Mouse (Mus musculus): ENCODE results near the gene Epor. TPM values are rescaled to one million over a fixed set of nuclear protein-coding genes. Genes with fewer than 3 reads are reported as not detected.
A peak's percentile ranks its signal among the peaks of the same experiment; 100 is the strongest.

Epor gene
- total and polyA plus RNA-seq, 3 experiments: 192 to 440 TPM; not detected in 1

DNA sequence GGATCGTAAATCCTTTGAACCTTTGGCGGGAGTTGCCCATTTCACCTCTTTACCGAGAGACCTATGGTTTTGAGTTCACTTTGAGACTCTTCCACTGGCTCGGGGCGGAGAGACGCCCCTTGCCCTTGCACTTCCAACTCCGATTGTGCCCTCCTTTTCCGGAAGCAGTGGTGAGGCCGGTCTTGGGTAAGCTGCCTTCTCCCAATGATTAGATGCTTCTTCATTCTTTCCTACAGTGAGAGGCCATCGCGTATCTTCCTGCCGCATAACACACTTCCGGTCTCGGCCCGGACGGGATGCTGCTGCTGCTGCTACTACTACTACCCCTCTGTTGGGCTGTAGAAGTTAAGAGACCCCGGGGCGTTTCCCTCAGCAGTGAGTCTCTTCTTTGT lies 39.9 kb upstream of the Epor start:
- Histone ChIP-seq H3K9me3 (replicated peaks; ENCODE audit: insufficient read depth, low read length) (no peaks in the 10 kb centered on the region), H3K4me1 (ENCODE audit: control insufficient read depth in 1 of 2, insufficient read depth in 2 of 2, low read length in 2 of 2) (peaks cover 3 to 22% of the 10 kb centered on the region in 2 experiments)
- peak; percentile 96 for DNase-seq (ENCODE audit: low read depth, low spot score)

DNA sequence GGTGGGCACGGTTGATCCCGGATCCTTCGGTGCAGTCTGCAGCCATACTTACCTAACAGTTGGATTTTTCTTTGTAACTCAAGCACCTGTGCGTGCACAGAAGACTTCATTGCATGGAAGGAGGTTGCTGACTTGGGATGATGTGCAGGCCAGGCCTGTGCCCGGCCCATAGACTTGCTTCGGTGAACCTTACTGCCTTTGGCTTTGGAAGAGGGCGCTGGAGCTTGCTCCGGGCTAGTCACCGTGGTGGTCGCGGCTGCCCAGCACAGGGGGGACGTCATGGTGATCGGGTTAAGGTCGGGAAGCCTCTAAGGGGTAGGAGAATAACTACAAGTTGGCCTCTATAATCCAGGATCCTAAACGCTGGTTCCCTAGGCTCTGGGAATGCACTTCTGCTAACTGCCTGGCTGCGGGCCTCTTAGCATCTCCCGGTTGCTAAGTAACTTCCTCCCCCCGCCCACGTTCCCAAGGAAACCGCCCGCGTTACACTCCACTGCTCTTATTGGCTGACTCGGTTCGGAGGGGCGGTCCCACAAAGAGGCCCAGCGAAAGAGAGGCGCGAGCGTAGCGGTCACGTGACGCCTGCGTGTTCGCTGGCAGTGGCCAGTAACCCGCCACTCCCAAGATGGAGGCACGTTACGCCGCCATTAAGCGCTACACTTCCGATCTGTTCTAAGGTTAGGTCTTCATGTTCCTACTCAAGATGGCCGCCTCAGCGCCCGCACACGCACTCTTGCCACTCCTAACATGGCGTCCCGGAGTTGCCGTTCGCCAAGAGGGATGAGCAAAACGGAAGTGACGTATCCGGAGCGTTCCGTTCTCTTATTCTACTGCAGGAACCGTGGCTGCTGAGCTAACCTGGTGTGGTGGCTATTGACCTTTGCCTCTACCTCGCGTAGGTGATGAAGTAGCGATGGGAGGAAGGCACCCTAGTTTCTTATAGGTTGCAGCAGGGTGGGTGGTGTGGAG lies 39.2 kb upstream of the Epor start, which contains the start of the genes Ccdc151 and Prkcsh:
Gene Ccdc151 (minus strand): TSS at position 441 of the 969 bp plus-strand sequence.
Gene Prkcsh (plus strand): TSS at position 613 of the 969 bp plus-strand sequence.
- DNase-seq (ENCODE audit: low read depth, low spot score): peak; percentile 100
- peak within 1 kb of the TSS; percentile 54 to 62 for H3K4me3 ChIP-seq (ENCODE audit: control insufficient read depth in 1 of 2, insufficient read depth in 1 of 2, low read depth in 2 of 2, low read length in 2 of 2)
- peaks cover 26% of the 10 kb centered on the region for H3K79me2 ChIP-seq (ENCODE audit: control insufficient read depth, insufficient read depth, low read length, poor library complexity)
- H3K27ac ChIP-seq (ENCODE audit: control insufficient read depth, low read depth, low read length): peak within 1 kb of the TSS; percentile 70
- H3K36me3 ChIP-seq (ENCODE audit: control insufficient read depth in 1 of 2, insufficient read depth in 2 of 2, low read length in 2 of 2): peaks cover 8 to 22% of the 10 kb centered on the region in 2 experiments
- peak within 1 kb of the TSS; percentile 71 for H3K9ac ChIP-seq (ENCODE audit: control insufficient read depth, low read depth, low read length, poor library complexity, severe bottlenecking)
- peaks cover 0 to 4% of the 10 kb centered on the region in 2 experiments; a peak in 2 of 4 replicates for H3K27me3 ChIP-seq (ENCODE audit: control insufficient read depth in 1 of 2, insufficient read depth in 2 of 2, low read length in 2 of 2)
- peaks cover 3 to 22% of the 10 kb centered on the region in 2 experiments for H3K4me1 ChIP-seq (ENCODE audit: control insufficient read depth in 1 of 2, insufficient read depth in 2 of 2, low read length in 2 of 2)
- no peaks in the 10 kb centered on the region for H3K9me3 ChIP-seq (replicated peaks; ENCODE audit: insufficient read depth, low read length)
- TF ChIP-seq ETS1 (IDR thresholded peaks at IDR 0.05; ENCODE audit: low read depth, low read length) (peak; percentile 74), ZC3H11A (IDR thresholded peaks at IDR 0.05; ENCODE audit: low read depth, low read length) (peak; percentile 95), KAT2A (conservative IDR thresholded peaks at IDR 0.05; ENCODE audit: low read depth, low read length) (peak; percentile 99), MAZ (IDR thresholded peaks at IDR 0.05; ENCODE audit: low read depth, low read length) (peak; percentile 98), SMC3 (IDR thresholded peaks at IDR 0.05; ENCODE audit: low read depth, low read length) (no peak), HCFC1 (IDR thresholded peaks at IDR 0.05; ENCODE audit: low read depth, low read length) (peak; percentile 98), MXI1 (IDR thresholded peaks at IDR 0.05; ENCODE audit: low read depth, low read length) (peak; percentile 95), USF2 (IDR thresholded peaks at IDR 0.05; ENCODE audit: borderline replicate concordance in 1 of 2, insufficient read depth in 1 of 2, low read depth in 1 of 2, low read length in 2 of 2) (peak; percentile 99), MAX (IDR thresholded peaks at IDR 0.05; ENCODE audit: low read length) (peak; percentile 100), POLR2AphosphoS5 (IDR thresholded peaks at IDR 0.05; ENCODE audit: borderline replicate concordance, low read depth, low read length) (peak; percentile 93), MYB (IDR thresholded peaks at IDR 0.05; ENCODE audit: low read depth, low read length) (no peak; the same call in 1 of the 2 replicates), ELF1 (IDR thresholded peaks at IDR 0.05; ENCODE audit: low read depth, low read length) (peak; percentile 93), CHD2 (IDR thresholded peaks at IDR 0.05; ENCODE audit: low read length) (peak; percentile 73; the same call in 1 of the 2 replicates), UBTF (IDR thresholded peaks at IDR 0.05; ENCODE audit: borderline replicate concordance, insufficient read depth, low read depth, low read length) (no peak), ZNF384 (IDR thresholded peaks at IDR 0.05; ENCODE audit: low read depth, low read length) (no peak), SIN3A (IDR thresholded peaks at IDR 0.05; ENCODE audit: low read length) (peak; percentile 100), EP300 (IDR thresholded peaks at IDR 0.05; ENCODE audit: low read depth in 1 of 2, low read length in 2 of 2) (peak in 1 of 2 experiments; percentile 72; a peak in 2 of 4 replicates), GATA1 (IDR thresholded peaks at IDR 0.05; ENCODE audit: low read depth, low read length) (peak; percentile 13; the same call in 1 of the 2 replicates), RCOR1 (IDR thresholded peaks at IDR 0.05; ENCODE audit: low read depth, low read length) (peak; percentile 100), TBP (IDR thresholded peaks at IDR 0.05; ENCODE audit: low read depth, low read length) (peak; percentile 86), E2F4 (IDR thresholded peaks at IDR 0.05; ENCODE audit: borderline replicate concordance, low read depth, low read length) (no peak), ZKSCAN1 (IDR thresholded peaks at IDR 0.05; ENCODE audit: low read depth, low read length) (no peak)

More for the DNA sequence above, 39.9 kb upstream of the Epor start:
- peaks cover 26% of the 10 kb centered on the region for H3K79me2 ChIP-seq (ENCODE audit: control insufficient read depth, insufficient read depth, low read length, poor library complexity)
- H3K27me3 ChIP-seq (ENCODE audit: control insufficient read depth in 1 of 2, insufficient read depth in 2 of 2, low read length in 2 of 2): peaks cover 0 to 4% of the 10 kb centered on the region in 2 experiments; a peak in 2 of 4 replicates
- TF ChIP-seq MAX (IDR thresholded peaks at IDR 0.05; ENCODE audit: low read length) (no peak), MXI1 (IDR thresholded peaks at IDR 0.05; ENCODE audit: low read depth, low read length) (no peak), USF2 (IDR thresholded peaks at IDR 0.05; ENCODE audit: borderline replicate concordance in 1 of 2, insufficient read depth in 1 of 2, low read depth in 1 of 2, low read length in 2 of 2) (no peak), GABPA (IDR thresholded peaks at IDR 0.05; ENCODE audit: low read depth, low read length) (no peak), ELF1 (IDR thresholded peaks at IDR 0.05; ENCODE audit: low read depth, low read length) (peak; percentile 86), POLR2A (IDR thresholded peaks at IDR 0.05; ENCODE audit: control insufficient read depth in 1 of 2, insufficient read depth in 1 of 2, low read depth in 1 of 2, low read length in 2 of 2, poor library complexity in 1 of 2) (peak; percentile 41 to 69; a peak in 3 of 4 replicates), CHD1 (IDR thresholded peaks at IDR 0.05; ENCODE audit: low read depth, low read length) (peak; percentile 96; the same call in 1 of the 2 replicates), RCOR1 (IDR thresholded peaks at IDR 0.05; ENCODE audit: low read depth, low read length) (no peak; the same call in 1 of the 2 replicates), TBP (IDR thresholded peaks at IDR 0.05; ENCODE audit: low read depth, low read length) (peak; percentile 93), CHD2 (IDR thresholded peaks at IDR 0.05; ENCODE audit: low read length) (no peak; the same call in 1 of the 2 replicates), USF1 (IDR thresholded peaks at IDR 0.05; ENCODE audit: low read depth, low read length) (no peak), TCF12 (IDR thresholded peaks at IDR 0.05; ENCODE audit: low read depth, low read length) (peak; percentile 60), MAFK (IDR thresholded peaks at IDR 0.05; ENCODE audit: borderline replicate concordance, low read depth, low read length) (no peak), POLR2AphosphoS5 (IDR thresholded peaks at IDR 0.05; ENCODE audit: borderline replicate concordance, low read depth, low read length) (no peak; the same call in 1 of the 2 replicates), MAZ (IDR thresholded peaks at IDR 0.05; ENCODE audit: low read depth, low read length) (no peak), TAL1 (IDR thresholded peaks at IDR 0.05; ENCODE audit: low read length) (no peak)
- H3K27ac ChIP-seq (ENCODE audit: control insufficient read depth, low read depth, low read length): peak overlapping the region; percentile 70
- H3K36me3 ChIP-seq (ENCODE audit: control insufficient read depth in 1 of 2, insufficient read depth in 2 of 2, low read length in 2 of 2): peaks cover 8 to 22% of the 10 kb centered on the region in 2 experiments
- H3K4me3 ChIP-seq (ENCODE audit: control insufficient read depth in 1 of 2, insufficient read depth in 1 of 2, low read depth in 2 of 2, low read length in 2 of 2): peak overlapping the region; percentile 54 to 62
- peak overlapping the region; percentile 71 for H3K9ac ChIP-seq (ENCODE audit: control insufficient read depth, low read depth, low read length, poor library complexity, severe bottlenecking)
